Mouse (Mus musculus) G1E-ER4 (cell line): ENCODE results near the gene Bach2. TPM values are rescaled to one million over a fixed set of nuclear protein-coding genes. Genes with fewer than 3 reads are reported as not detected.

ENCODE experiments used
- GATA1 ChIP-seq: IDR thresholded peaks from one replicate; pipeline ENCODE4 v1.8.0; 2012; ENCODE audit warnings: low read length, inconsistent platforms
- polyA plus RNA-seq: library from polyadenylated mRNA; stranded (reverse); fragments of >175 nt; gene quantifications from 2 replicates; pipeline ENCODE4 v1.2.3, GENCODE M21; 2012

The Bach2 gene
- polyA plus RNA-seq, 1 experiment: not detected

GRCm38 (mm10) chr4:32217593-32217992, 21.0 kb upstream of the Bach2 start:
- TF ChIP-seq GATA1: no peak

DNA sequence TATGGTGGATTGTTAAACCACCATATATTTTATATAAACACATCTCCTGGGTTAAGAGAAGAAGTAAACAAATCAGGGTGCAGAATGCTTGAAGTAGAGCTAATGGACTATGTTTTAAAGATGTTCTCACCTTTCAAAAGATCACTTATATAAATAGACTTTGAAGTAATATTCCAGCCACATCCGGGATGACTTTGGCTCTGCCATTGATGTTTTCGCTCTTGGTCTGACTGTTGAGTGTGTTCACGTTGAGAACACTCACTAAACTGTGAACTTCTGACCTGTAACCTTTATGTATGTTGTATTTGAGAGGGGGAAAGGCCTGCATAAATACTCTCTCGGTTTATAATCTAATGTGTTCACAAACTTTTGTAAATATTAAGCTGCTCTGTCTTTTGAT, 20.2 kb upstream of the Bach2 start:
- no peak for TF ChIP-seq GATA1

DNA sequence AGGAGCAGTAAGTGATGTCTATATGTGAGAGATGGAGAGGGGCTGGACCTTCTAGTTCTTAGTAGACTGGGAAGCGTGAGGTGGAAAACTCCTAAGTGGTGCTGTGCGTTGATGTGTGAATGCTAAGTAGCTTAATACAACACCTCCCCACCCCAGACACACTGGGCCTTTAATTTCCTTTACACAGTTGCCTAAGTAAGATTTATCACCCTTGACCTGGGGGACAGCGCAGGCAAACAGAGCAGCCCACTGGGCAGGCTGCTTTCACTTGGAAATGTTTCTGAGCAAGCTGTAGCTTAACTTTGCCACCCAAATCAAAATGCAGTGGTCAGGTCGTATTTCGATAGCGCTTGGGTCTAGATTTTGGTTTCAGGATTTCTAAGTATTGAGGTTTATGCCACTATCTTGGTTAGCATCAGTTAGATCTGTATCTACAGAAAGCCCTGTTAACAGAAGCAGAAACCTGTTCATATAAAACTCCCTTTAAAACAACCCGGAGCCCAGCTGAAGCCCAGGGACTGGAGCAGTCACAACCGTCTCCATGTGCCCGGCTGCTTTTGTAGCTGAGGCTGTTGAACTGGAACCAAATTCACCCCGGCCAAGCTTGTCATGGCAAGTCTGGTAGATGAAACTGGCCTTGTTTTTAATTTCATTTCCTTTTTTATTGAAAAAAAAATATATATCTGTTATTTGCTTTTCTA, 19.0 kb upstream of the Bach2 start:
- TF ChIP-seq GATA1: no peak

DNA sequence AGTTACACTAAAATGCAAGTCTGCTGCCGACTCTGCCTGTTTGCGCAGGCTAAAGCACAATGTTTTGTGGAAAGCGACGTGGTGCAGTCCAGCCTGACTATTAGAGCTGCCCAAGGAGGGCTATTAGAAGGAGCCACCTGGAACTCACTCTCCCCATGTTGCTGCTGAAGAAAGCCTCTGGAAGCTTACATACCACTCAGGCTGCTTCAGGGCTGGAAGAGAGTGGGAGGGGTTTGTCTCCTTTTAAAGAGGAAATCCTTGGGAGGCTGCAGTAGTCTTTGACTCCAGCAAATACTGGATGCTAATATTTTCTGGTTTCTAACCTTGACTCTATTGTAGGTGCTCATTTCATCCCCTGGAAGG, 18.5 kb upstream of the Bach2 start:
- no peak for TF ChIP-seq GATA1

- TF ChIP-seq GATA1: no peak
Measured at GRCm38 (mm10) chr4:32220961-32221360, 17.6 kb upstream of the Bach2 start.

DNA sequence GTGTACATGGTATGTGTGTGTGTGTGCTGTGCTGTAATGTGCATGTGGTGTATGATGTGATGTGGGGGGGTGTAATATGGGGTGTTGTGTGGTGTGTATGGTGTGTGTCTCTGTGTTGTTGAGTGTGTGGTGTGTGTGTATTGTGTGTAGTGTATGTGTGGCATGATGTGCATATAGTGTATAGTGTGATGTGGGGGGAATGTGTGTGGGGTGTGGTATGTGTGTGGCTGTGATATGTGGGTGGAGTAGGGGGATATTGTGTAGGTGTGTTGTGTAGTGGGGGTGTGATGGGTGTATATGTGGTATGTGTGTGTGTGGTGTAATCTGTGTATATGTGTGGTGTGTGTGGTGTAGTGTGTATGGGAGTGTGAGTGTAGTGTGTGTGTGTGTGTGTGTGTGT, 15.0 kb upstream of the Bach2 start:
- TF ChIP-seq GATA1: no peak

GRCm38 (mm10) chr4:32225191-32225590, 13.4 kb upstream of the Bach2 start:
- no peak for TF ChIP-seq GATA1

DNA sequence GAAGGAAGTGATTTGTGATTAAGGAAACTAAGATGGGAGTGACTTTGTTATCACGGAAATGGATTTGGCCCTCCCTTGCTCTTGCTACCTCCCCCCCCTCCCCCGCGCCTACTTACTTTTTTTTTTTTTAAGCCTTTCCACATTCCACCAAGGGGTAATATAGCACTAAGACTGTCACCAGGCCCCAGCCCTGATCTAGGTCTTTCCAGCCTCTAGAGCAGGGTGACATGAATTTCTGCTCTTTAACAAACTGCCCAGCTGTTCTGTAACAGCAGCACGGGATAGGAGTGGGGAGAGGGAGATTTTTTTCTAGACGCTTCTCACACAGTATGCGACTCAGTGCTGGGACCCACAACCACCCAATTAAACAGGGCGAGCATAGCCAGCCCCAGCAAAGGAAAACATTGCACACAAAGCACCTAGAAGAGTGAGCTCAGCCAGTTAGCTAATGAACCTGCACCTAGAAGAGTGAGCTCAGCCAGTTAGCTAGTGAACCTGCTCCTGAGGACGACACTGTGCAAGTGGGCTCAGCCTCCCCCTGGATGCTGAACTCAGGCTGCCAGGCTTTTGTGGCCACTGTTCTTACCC, 10.5 kb upstream of the Bach2 start:
- TF ChIP-seq GATA1: no peak

GRCm38 (mm10) chr4:32229266-32229665, 9.3 kb upstream of the Bach2 start:
- no peak for TF ChIP-seq GATA1

GRCm38 (mm10) chr4:32231258-32232055, 7.1 kb upstream of the Bach2 start:
- no peak for TF ChIP-seq GATA1

DNA sequence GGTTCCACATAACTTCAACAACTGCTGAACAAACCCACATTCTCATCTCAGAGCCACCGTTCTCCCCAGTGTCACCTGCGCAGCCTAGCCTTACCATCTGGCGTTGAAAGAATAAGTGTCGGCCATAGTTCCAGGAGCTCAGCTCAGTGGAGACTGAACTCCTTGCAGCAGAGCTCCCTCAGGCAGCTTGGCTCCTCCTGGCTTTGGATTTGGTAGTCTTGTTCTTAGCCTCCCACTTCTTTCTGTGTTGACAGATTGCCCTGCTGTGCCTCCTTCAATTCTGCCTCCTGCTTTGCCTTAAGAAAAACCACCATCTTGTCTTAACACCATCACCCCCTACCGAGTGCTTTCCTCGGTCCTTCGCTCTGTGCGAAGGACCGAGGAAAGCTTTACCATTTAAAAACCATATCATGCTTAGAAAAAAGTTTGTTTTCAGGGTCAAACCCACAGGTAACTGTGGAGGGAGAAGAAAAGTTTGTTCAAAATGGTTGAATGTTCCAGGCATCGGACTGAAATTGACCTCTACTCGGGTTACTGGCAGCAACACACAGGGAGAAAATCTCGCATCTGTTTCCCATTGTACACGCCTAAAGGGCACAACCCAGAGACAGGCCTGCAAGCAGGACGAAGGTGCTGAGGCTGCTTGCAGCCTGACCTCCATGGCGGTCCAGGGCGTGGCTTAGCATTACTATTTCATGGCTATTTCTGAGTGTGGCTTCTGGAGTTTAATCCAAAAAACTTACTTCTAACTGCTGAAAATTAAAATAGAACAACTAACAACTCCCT, 2.5 kb upstream of the Bach2 start:
- no peak for TF ChIP-seq GATA1

- no peak for TF ChIP-seq GATA1
Measured at GRCm38 (mm10) chr4:32238921-32239748, 531 bp downstream of the Bach2 start.

- TF ChIP-seq GATA1: no peak
Measured at GRCm38 (mm10) chr4:32239749-32240131, 1.1 kb downstream of the Bach2 start.

GRCm38 (mm10) chr4:32240457-32241030, 1.9 kb downstream of the Bach2 start:
- no peak for TF ChIP-seq GATA1

DNA sequence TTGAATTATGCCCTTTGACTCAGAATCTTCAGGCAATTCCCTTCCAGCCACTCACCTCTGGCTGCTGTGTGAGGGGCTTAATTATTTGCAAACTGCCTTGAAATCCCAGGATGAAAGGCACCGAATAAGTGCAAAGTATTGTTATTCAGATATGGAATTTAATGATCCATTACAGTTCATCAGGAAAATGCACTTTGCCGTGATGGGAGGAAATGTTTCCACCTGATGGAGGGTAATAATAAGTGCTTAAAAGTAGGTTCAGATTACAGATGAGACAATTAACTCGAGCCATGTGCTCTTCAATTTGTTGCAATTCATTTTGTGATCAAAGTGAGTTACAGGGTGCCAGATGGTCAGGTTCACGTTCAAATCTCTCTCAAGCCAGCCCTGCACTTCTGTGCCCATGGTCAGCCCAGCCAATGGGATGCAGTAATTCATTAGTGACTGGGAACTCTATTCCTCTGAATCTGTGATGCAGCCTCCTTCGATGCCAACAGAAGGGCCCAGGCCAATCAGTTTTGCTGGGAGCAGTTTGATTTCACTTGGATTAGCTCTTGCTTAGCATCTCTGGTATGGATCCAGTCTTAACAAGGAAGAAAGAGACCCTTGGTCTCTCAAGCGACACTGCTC, 2.9 kb downstream of the Bach2 start:
- TF ChIP-seq GATA1: no peak
